Mouse (Mus musculus): Measurements from ENCODE around the gene Bahcc1. TPM values are rescaled to one million over a fixed set of nuclear protein-coding genes. Genes with fewer than 3 reads are reported as not detected.

The Bahcc1 gene
- total RNA-seq, 2 experiments from 2014 or later = 7.8 to 8.3 TPM

DNA sequence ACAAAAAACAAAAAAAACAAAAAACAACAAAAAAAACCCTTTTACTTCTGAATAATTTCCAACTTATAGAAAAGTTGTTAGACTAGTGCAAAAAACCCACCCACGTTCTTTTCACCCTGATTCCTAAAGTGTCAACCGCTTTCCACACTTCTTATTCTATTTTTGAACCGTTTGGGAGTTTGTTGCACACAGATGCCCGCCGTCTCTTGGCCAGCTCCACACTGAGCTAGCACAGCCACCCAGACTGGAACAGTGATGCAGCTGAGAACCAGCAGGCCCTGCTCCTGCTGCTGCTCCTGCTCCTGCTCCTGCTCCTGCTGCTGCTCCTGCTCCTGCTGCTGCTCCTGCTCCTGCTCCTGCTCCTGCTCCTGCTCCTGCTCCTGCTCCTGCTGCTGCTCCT is 28.5 kb upstream of the Bahcc1 start:
- intact Hi-C loops (cut with DNase I) = no loop called here
- DNase-seq (ENCODE audit: low spot score) = no peak

- intact Hi-C loops (cut with DNase I) = loop anchor here (5.0 kb wide), 1 partner anchor 94 kb away; no protein-coding TSS in a partner anchor
- DNase-seq (ENCODE audit: low spot score) = no peak
These were observed 26.6 kb upstream of the Bahcc1 start for GRCm38 (mm10) chr11:120206069-120206668.

DNA sequence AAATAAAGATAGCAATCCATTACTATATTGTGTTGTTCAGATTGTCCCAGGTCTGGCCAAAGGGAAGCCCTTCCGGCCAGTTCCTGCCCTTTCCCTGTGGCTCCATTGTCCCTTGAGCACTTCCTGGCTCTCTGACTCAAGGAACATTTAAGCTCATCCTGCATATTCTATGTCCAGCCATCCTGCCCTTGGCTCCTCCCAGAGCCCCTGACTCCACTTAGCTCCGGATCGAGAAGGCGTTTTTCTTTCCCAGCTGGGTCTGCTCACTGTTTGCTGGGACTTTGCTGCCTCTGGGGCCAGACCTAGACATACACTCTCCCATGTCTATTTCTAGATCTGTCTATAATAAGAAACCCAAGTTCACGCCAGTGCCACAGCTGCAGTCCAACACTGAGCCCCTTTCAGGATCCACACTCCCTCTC is 26.1 kb upstream of the Bahcc1 start:
- intact Hi-C loops (cut with DNase I) = loop anchor here (5.0 kb wide), 1 partner anchor 94 kb away; no protein-coding TSS in a partner anchor

DNA sequence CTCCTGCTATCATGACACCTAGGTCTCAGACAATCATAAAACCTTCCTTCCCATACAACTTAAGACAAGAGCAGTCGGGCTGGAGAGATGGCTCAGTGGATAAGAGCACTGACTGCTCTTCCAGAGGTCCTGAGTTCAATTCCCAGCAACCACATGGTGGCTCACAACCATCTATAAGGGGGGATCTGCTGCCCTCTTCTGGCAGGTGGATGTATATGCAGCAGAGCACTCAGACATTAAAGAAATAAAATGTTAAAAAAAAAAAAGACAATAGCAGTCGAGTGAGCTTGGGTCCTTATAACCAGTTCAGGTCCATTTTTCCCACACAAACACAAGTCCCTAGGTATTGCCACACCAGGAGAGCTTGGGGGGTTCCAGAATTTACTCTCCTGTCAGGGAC is 23.9 kb upstream of the Bahcc1 start:
- intact Hi-C loops (cut with DNase I) = loop anchor here (5.0 kb wide), 1 partner anchor 97 kb away; no protein-coding TSS in a partner anchor
- DNase-seq (ENCODE audit: low spot score) = no peak

More for the DNA sequence above, 26.1 kb upstream of the Bahcc1 start:
- DNase-seq (ENCODE audit: low spot score) = no peak

GRCm38 (mm10) chr11:120209462-120209861 is 23.3 kb upstream of the Bahcc1 start:
- intact Hi-C loops (cut with DNase I) = loop anchor here (5.0 kb wide), 1 partner anchor 97 kb away; no protein-coding TSS in a partner anchor
- no peak for DNase-seq (ENCODE audit: low spot score)

DNA sequence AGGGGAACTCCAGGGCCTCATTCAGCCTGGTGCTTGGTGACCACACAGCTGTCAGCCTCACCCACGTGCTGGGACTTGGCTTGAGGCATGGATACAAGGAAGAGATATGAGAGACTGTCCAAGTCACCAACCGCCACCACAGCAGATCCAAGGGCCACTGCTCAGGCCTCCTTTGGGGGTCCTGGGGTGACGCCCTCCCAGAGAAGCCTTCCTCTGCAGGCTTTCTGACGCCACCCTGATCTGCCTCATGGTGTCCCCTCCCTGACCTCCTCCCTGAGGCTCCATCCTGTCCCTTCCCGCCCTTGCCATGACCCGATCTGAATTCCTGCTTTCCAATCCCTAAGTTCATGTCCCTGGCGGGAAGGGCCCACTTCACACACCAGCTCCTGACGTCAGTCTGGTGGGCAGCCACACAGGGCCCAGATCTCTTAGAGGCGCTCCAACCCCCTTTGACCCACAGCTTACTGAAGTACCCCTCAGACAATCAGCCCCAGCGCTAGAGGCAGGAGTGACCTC is 17.0 kb upstream of the Bahcc1 start:
- DNase-seq (ENCODE audit: low spot score) = no peak
- intact Hi-C loops (cut with DNase I) = no loop called here

DNA sequence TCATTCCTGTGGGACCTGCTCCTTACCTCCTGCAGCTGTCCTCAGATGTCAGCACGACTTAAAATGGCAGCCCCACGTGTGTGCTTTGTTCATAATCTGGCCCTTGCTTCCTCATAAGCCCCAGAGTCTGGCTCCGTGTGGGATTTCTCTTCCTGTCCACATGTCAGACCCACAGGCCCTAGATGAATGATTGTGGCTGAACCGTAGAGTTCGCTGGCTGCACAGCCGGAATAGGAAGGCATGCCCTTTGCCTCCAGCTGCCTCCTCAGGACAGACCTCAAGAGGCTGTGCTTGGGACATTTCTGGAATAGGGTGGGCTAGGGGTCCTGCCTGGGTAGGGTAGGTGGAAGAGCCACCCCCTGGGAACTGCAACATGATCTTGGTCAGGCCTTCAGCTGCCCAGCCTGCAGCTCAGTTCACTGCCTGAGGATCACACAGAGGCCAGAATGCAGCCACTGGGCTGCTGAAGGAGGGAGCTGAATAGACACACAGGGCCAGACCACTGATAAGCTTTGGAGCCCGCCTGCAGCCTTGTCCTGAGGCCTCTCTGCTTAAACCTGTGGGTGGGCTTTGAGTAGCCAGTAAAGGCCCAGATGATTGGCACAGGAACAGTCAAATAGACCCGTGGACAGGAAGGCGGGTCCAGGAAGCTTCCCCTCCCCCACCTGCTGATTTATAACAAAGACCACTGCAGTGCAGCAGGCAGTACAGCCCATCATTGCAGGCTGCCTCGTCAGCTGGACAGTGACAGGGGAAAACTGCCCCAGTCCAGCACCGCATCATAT is 16.0 kb upstream of the Bahcc1 start:
- DNase-seq (ENCODE audit: low spot score) = no peak
- intact Hi-C loops (cut with DNase I) = no loop called here

DNA sequence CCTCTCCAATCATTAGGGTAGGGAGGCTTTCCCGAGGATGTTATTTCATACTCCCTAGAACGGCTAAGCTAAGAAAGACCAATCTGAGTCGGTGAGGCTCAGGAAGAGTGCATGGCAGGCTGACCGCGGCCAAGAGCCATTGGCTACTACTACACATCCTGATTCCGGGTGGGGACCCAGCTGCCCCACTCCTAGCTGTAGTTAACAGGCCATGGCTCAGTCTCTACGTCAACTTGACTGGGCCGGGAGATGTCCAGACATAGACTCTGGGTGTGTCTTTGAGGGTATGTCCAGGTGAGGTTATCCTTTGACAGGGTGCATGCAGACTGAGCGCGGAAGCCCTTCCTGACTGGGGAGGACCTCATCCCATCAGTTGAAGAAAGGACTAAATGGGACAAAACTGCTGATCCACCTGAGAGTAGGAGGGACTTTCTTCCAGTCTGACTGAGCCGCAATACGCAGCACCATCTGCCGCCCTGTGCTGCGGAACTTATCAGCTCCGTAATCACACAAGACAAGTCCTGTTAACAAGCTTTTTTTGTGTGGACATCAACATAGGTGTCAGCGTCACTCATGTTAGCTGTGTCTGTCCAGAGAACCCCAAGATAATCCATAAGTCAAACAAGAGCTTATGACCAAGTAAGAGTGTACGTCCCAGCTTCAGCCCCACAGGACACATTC is 14.4 kb upstream of the Bahcc1 start:
- DNase-seq (ENCODE audit: low spot score) = no peak
- intact Hi-C loops (cut with DNase I) = no loop called here

DNA sequence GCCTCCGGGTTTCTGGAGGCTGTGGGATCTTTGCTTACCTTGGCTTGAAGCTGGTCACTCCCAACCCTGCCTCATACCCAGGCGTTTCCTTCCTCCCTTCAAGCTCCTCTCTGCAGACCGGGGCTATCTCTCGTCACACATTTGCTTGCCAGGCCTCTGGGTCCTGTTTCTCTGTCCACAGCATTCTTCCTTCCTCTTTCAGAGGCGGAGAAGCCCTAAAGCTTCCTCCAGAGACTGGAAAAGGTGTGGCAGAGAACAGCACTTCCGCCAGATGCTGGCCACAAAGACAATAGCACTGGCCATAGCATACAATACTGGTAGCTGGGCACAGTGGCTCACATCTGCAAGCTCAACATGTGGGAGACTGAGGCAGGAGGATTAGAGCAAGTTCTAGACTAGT is 13.8 kb upstream of the Bahcc1 start:
- intact Hi-C loops (cut with DNase I) = no loop called here
- no peak for DNase-seq (ENCODE audit: low spot score)

- no peak for DNase-seq (ENCODE audit: low spot score)
- intact Hi-C loops (cut with DNase I) = no loop called here
These were observed 12.7 kb upstream of the Bahcc1 start for GRCm38 (mm10) chr11:120219916-120220522.

DNA sequence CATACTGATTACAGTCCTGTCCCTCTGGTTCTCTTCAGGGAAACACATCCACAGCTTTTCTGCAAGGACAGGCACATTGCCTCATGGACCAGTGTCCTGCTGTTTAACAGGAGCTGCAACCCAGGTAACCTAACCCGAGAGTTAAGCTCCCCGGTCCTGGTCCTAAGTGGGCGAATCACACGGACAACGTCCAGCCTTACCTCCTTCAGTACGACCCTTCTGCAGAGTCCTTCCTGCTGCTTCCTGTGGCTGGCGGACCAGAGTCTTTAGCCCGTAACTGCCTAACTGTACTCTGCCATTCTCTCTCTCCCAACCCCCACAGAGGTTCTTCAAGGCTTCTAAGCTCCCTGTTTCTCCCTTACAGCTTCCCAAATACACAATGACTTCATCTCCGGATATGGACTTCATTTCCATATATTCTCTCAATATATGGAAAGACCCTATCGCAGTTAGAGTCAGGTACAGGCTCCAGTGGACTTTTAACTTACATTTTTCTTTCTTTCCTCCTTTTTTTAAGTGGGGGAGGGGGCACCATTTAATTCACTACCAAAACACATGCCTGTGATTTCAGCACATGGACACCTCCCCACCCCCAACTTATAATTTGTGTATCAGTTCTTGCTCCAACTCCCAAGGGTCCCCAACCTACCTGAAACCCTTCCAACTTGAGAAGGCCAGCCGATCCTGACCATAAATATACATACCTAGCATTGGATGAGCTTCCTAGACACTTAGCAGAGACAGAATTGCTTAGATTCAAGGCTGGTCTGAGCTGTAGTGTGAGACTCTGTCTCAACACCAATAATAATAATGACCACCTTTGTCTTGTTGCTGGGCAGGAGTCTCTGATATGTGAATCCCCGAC is 11.6 kb upstream of the Bahcc1 start:
- DNase-seq (ENCODE audit: low spot score) = no peak

DNA sequence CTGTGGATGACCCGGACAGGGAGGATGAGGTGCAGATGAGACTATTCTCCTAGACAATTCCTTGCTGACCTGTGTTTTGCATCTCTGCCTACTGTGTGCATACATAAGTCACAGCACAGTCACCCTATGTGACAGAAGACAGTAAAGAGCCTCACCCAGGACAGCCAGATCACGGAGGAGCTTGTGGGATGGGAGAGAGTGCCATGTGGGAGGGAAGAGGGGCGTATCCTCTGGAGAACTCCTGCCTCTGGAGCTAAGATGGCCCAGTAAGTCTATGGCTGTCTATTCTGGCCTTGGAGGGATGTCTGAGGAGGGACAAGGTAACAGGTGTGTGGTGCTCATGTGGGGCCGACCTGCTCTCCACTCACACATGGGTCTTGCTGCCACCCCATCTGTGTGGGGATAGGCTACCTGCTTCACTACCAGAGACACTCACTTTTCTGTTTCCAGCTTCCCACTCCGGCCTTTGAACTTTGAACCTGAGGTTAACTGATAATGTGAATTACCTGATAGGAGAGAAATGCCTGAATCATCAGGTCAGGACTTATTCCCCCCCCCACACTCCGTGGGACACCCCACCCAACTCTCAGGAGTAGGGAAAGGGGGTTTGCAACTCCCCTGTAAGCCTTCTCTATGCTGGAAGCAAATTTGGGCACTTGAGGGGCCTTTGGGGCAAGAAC is 10.2 kb upstream of the Bahcc1 start:
- intact Hi-C loops (cut with DNase I) = no loop called here

More for the DNA sequence above, 11.6 kb upstream of the Bahcc1 start:
- intact Hi-C loops (cut with DNase I) = no loop called here

GRCm38 (mm10) chr11:120223586-120224487 is 8.9 kb upstream of the Bahcc1 start:
- intact Hi-C loops (cut with DNase I) = no loop called here
- no peak for DNase-seq (ENCODE audit: low spot score)

More for the DNA sequence above, 10.2 kb upstream of the Bahcc1 start:
- no peak for DNase-seq (ENCODE audit: low spot score)

GRCm38 (mm10) chr11:120224488-120225255 is 8.1 kb upstream of the Bahcc1 start:
- DNase-seq (ENCODE audit: low spot score) = no peak
- intact Hi-C loops (cut with DNase I) = no loop called here

DNA sequence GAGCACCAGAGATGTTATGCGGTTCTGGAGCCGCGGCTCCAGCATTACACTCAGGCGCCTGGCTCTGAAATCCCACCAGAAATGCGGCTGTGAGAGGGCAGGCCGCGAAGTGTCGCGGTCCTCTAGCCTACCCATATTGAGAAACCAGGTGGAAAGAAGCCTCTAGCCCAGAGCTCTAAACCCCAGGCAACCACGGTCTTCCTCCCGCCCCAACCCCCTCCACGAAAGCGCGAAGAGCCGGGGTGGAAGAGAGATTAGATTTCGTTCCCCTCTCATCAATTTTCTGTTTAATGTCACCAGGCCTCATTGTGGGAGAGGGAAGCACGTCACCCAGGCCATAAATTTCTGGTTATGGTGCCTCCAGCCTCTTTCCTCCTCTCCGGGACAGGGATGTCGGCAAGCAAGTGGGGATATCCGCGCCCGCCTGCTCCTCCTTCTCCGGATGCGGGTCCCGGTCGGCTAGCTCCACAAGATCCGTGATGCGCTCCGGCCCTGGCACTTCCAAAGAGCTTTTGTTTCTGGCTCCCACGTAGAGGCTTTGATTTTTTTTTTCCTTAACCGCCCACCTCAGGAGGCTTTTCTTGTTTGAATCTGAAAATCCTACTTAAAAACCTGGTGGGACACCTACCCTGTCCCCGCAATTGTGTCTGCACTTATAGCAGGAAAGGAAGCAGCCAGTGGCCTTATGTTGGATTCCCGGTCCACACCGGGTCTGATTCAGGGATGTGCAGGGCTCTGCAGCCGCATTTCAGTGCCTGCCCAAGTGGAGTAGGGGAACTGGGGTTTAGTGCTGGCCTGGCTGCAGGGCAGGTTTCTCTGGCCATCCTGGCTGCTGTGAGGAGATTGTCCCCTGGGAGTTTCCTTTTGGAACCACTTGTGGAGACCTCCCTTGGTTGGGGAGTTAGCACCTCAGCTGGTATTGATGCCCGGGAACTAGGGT is 7.2 kb upstream of the Bahcc1 start:
- intact Hi-C loops (cut with DNase I) = no loop called here
- DNase-seq (ENCODE audit: low spot score) = no peak
